Mouse (Mus musculus): ENCODE results near the gene Tnip2. TPM values are rescaled to one million over a fixed set of nuclear protein-coding genes. Genes with fewer than 3 reads are reported as not detected.

Tnip2 gene
- polyA plus RNA-seq, 1 experiment from 2014 or later, result 17.1 TPM

GRCm38 (mm10) chr5:34527352-34527751 lies 13.6 kb upstream of the Tnip2 start:
- ATAC-seq, result no peak
- Histone ChIP-seq H3K4me3 (ENCODE audit: low read length) (no peak overlapping the region), H3K4me1 (ENCODE audit: control insufficient read depth, insufficient read depth, low read length) (peaks cover 11% of the 10 kb centered on the region; the same call in 1 of the 2 replicates), H3K9ac (ENCODE audit: low read depth, low read length) (no peak overlapping the region), H3K36me3 (ENCODE audit: control insufficient read depth, insufficient read depth, low read length) (no peaks in the 10 kb centered on the region), H3K9me3 (ENCODE audit: control insufficient read depth, low read length) (no peaks in the 10 kb centered on the region), H3K27ac (ENCODE audit: low read length) (no peak overlapping the region), H3K27me3 (replicated peaks; ENCODE audit: control insufficient read depth, insufficient read depth, low read length) (no peaks in the 10 kb centered on the region), H3K4me2 (ENCODE audit: low read depth, low read length) (no peak overlapping the region)
- WGBS, result 86% methylated on average over 2 of the region's 2 CpGs

DNA sequence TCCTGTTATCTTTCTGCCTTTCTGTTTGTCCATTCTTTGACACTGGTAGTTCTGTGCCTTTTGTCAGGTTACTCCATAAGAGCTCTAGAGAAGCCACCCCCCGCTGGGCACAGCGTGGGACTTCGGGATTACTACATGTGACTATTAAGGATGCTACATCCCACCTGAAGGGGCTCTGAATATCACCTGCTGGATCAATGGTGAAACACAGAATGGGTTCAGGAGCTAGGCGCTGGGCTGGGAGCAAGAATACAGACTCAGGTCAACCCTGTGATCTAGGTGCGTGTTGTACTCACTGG lies 12.6 kb upstream of the Tnip2 start:
- ATAC-seq, result no peak
- 49% methylated on average over 5 of the region's 5 CpGs for WGBS
- peaks cover 11% of the 10 kb centered on the region; the same call in 1 of the 2 replicates for H3K4me1 ChIP-seq (ENCODE audit: control insufficient read depth, insufficient read depth, low read length)
- H3K4me2 ChIP-seq (ENCODE audit: low read depth, low read length), result no peak overlapping the region; the same call in 1 of the 2 replicates
- no peaks in the 10 kb centered on the region for H3K9me3 ChIP-seq (ENCODE audit: control insufficient read depth, low read length)
- no peak overlapping the region; the same call in 1 of the 2 replicates for H3K4me3 ChIP-seq (ENCODE audit: low read length)
- H3K27ac ChIP-seq (ENCODE audit: low read length), result no peak overlapping the region
- no peaks in the 10 kb centered on the region for H3K27me3 ChIP-seq (replicated peaks; ENCODE audit: control insufficient read depth, insufficient read depth, low read length)
- H3K9ac ChIP-seq (ENCODE audit: low read depth, low read length), result no peak overlapping the region
- H3K36me3 ChIP-seq (ENCODE audit: control insufficient read depth, insufficient read depth, low read length), result no peaks in the 10 kb centered on the region

- Histone ChIP-seq H3K9me3 (ENCODE audit: control insufficient read depth, low read length) (no peaks in the 10 kb centered on the region), H3K9ac (ENCODE audit: low read depth, low read length) (peak within 1 kb of the TSS; percentile 69), H3K4me3 (ENCODE audit: low read length) (peak within 1 kb of the TSS; percentile 63), H3K4me2 (ENCODE audit: low read depth, low read length) (peak within 1 kb of the TSS; percentile 80), H3K4me1 (ENCODE audit: control insufficient read depth, insufficient read depth, low read length) (peaks cover 9% of the 10 kb centered on the region; the same call in 1 of the 2 replicates), H3K27me3 (replicated peaks; ENCODE audit: control insufficient read depth, insufficient read depth, low read length) (no peaks in the 10 kb centered on the region), H3K27ac (ENCODE audit: low read length) (no peak within 1 kb of the TSS), H3K36me3 (ENCODE audit: control insufficient read depth, insufficient read depth, low read length) (no peaks in the 10 kb centered on the region)
- 3% methylated on average over 36 of the region's 38 CpGs for WGBS
- peak; percentile 96 for ATAC-seq
These were observed 12.1 kb upstream of the Tnip2 start, which contains the start of gene Sh3bp2 for GRCm38 (mm10) chr5:34525663-34526476. TSS of gene Sh3bp2 (plus strand) at chr5:34525838.

GRCm38 (mm10) chr5:34524511-34524910 lies 10.7 kb upstream of the Tnip2 start:
- no peaks in the 10 kb centered on the region for H3K9me3 ChIP-seq (ENCODE audit: control insufficient read depth, low read length)
- no peak for ATAC-seq
- no peak overlapping the region for H3K4me3 ChIP-seq (ENCODE audit: low read length)

DNA sequence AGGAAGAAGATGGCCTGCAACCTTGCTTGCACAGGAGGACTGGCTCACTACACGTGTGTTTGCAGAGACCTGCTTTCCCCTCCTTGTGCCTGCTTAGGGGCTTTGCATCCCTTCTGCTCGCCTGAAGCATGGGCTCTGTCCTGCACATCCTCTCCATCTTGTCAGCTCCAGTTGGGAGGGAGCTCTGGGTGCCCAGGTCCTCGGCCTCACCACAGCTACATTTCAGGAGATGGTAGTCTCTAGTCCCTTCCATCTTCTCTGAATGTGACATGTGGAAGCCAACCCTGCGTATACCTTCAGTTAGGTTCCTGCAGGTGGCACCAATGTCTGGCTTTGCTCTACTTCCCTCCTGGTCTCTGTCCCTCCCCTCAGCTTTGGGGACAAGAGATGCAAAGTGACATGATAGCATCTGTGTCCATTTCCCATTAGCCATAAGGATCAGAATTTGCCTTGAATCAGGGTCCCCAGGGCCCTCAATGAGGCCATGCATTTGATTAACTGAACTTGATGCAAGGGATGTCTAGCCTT lies 10.2 kb upstream of the Tnip2 start:
- 60% methylated on average over 4 of the region's 4 CpGs for WGBS
- Histone ChIP-seq H3K9ac (ENCODE audit: low read depth, low read length) (no peak overlapping the region), H3K4me3 (ENCODE audit: low read length) (no peak overlapping the region), H3K4me2 (ENCODE audit: low read depth, low read length) (no peak overlapping the region), H3K9me3 (ENCODE audit: control insufficient read depth, low read length) (no peaks in the 10 kb centered on the region), H3K27ac (ENCODE audit: low read length) (no peak overlapping the region), H3K4me1 (ENCODE audit: control insufficient read depth, insufficient read depth, low read length) (no peaks in the 10 kb centered on the region), H3K27me3 (replicated peaks; ENCODE audit: control insufficient read depth, insufficient read depth, low read length) (no peaks in the 10 kb centered on the region), H3K36me3 (ENCODE audit: control insufficient read depth, insufficient read depth, low read length) (no peaks in the 10 kb centered on the region)
- no peak for ATAC-seq

More at GRCm38 (mm10) chr5:34524511-34524910, 10.7 kb upstream of the Tnip2 start:
- Histone ChIP-seq H3K36me3 (ENCODE audit: control insufficient read depth, insufficient read depth, low read length) (no peaks in the 10 kb centered on the region), H3K27ac (ENCODE audit: low read length) (no peak overlapping the region), H3K9ac (ENCODE audit: low read depth, low read length) (no peak overlapping the region), H3K4me2 (ENCODE audit: low read depth, low read length) (no peak overlapping the region), H3K27me3 (replicated peaks; ENCODE audit: control insufficient read depth, insufficient read depth, low read length) (no peaks in the 10 kb centered on the region), H3K4me1 (ENCODE audit: control insufficient read depth, insufficient read depth, low read length) (no peaks in the 10 kb centered on the region)

DNA sequence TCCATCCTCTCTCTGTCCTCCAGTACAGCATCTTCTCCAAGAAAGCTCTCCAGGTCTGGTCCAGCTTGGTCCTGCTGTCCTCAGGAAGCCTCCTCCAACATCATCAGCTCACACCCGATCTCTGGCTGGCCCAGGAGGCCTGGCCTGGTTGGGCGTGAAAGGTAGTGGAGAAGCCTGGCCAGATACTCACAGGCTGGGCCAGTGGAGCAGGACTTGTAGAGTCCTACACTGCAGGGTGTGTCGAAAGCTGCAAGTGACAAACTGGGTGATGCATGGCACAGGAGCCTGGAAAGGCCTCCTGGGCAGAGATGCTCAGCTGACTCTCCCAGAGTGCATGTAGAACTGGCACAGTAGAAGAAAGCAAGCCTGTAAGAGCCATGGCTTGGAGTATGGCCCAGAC lies 7.5 kb upstream of the Tnip2 start:
- Histone ChIP-seq H3K4me3 (ENCODE audit: low read length) (no peak overlapping the region), H3K9me3 (ENCODE audit: control insufficient read depth, low read length) (no peaks in the 10 kb centered on the region), H3K9ac (ENCODE audit: low read depth, low read length) (no peak overlapping the region), H3K4me1 (ENCODE audit: control insufficient read depth, insufficient read depth, low read length) (no peaks in the 10 kb centered on the region), H3K36me3 (ENCODE audit: control insufficient read depth, insufficient read depth, low read length) (no peaks in the 10 kb centered on the region), H3K4me2 (ENCODE audit: low read depth, low read length) (no peak overlapping the region), H3K27me3 (replicated peaks; ENCODE audit: control insufficient read depth, insufficient read depth, low read length) (no peaks in the 10 kb centered on the region), H3K27ac (ENCODE audit: low read length) (no peak overlapping the region)
- WGBS, result 86% methylated on average over 3 of the region's 3 CpGs
- ATAC-seq, result no peak

DNA sequence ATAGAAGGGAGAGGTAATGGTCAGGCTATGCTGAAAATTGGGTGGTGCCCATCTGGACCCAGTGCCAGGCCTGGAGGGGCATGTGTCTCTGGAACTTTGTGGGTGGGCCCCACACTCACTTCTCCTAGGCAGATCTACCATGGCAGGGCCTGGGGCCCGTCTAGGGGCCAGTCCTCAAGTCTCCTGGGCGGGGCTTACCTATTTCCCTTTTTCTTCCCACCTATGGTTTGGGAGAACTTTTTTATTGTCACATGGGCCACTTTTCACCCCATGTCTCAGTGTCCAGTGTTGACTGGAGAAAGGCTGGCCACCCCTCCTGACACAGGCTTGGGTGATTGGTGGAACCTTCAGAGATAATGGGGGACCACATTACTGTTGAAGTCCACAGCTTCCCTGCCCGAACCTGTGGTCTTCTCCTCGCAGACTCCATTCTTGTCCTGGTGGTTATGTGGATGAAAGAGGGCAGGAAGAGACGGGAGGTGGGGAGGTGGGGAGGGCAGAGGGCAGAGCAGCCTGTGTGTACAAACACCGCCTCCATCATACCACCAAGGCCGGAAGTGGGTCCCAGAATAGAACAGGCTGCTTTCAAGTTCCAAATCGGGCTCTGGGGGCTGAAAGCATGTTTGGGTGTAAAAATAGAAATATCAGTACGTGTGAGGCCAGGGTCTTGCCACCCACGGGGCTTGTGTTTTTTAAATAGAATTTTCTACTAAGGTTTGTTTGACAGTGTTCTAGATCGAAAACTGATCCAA lies 6.8 kb upstream of the Tnip2 start:
- Histone ChIP-seq H3K4me2 (ENCODE audit: low read depth, low read length) (no peak overlapping the region), H3K36me3 (ENCODE audit: control insufficient read depth, insufficient read depth, low read length) (no peaks in the 10 kb centered on the region), H3K9ac (ENCODE audit: low read depth, low read length) (no peak overlapping the region), H3K4me3 (ENCODE audit: low read length) (no peak overlapping the region), H3K27me3 (replicated peaks; ENCODE audit: control insufficient read depth, insufficient read depth, low read length) (no peaks in the 10 kb centered on the region), H3K27ac (ENCODE audit: low read length) (no peak overlapping the region), H3K4me1 (ENCODE audit: control insufficient read depth, insufficient read depth, low read length) (no peaks in the 10 kb centered on the region), H3K9me3 (ENCODE audit: control insufficient read depth, low read length) (no peaks in the 10 kb centered on the region)
- WGBS, result 66% methylated on average over 11 of the region's 11 CpGs
- ATAC-seq, result no peak

GRCm38 (mm10) chr5:34519389-34519910 lies 5.7 kb upstream of the Tnip2 start:
- Histone ChIP-seq H3K4me3 (ENCODE audit: low read length) (no peak overlapping the region), H3K36me3 (ENCODE audit: control insufficient read depth, insufficient read depth, low read length) (no peaks in the 10 kb centered on the region), H3K27ac (ENCODE audit: low read length) (no peak overlapping the region), H3K9me3 (ENCODE audit: control insufficient read depth, low read length) (no peaks in the 10 kb centered on the region), H3K27me3 (replicated peaks; ENCODE audit: control insufficient read depth, insufficient read depth, low read length) (no peaks in the 10 kb centered on the region), H3K9ac (ENCODE audit: low read depth, low read length) (no peak overlapping the region), H3K4me2 (ENCODE audit: low read depth, low read length) (no peak overlapping the region), H3K4me1 (ENCODE audit: control insufficient read depth, insufficient read depth, low read length) (peaks cover under 1% of the 10 kb centered on the region; the same call in 1 of the 2 replicates)
- ATAC-seq, result no peak
- WGBS, result 74% methylated on average over 9 of the region's 9 CpGs

DNA sequence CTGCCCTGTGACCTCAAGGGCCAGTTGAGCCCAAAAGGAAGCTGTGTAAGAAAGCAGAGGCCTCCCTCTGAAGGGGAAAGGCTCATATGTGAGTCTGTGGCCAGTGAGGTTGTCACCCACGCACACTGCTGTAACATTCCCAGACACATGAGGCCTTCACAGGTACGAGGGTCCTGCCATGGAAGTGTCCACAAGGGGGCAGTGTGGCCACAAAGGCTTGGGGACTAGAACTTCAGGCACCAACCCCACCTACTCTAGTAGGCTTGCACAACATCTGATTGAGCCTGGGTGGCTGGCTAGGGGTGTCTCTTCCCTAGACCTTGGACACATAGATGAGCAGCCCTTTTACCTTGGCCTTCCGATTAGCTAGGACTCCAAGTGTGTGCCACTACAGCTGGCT lies 4.1 kb upstream of the Tnip2 start:
- H3K4me3 ChIP-seq (ENCODE audit: low read length), result no peak overlapping the region
- H3K9ac ChIP-seq (ENCODE audit: low read depth, low read length), result no peak overlapping the region
- H3K4me1 ChIP-seq (ENCODE audit: control insufficient read depth, insufficient read depth, low read length), result peaks cover 4% of the 10 kb centered on the region; the same call in 1 of the 2 replicates
- no peaks in the 10 kb centered on the region for H3K9me3 ChIP-seq (ENCODE audit: control insufficient read depth, low read length)
- no peak for ATAC-seq
- H3K36me3 ChIP-seq (ENCODE audit: control insufficient read depth, insufficient read depth, low read length), result no peaks in the 10 kb centered on the region
- H3K4me2 ChIP-seq (ENCODE audit: low read depth, low read length), result no peak overlapping the region
- no peaks in the 10 kb centered on the region for H3K27me3 ChIP-seq (replicated peaks; ENCODE audit: control insufficient read depth, insufficient read depth, low read length)
- 30% methylated on average over 3 of the region's 3 CpGs for WGBS
- H3K27ac ChIP-seq (ENCODE audit: low read length), result no peak overlapping the region

All from intestine, embryonic 16.5 days (tissue).